Mouse (Mus musculus) erythroblast, embryonic 14.5 days (primary cell): ENCODE results near the gene St7.

Experiments used
- GATA1 ChIP-seq: IDR thresholded peaks from 2 replicates; pipeline ENCODE4 v1.6.1; 2012; ENCODE audit warnings: low read length, inconsistent platforms, mixed read lengths
- TAL1 ChIP-seq: IDR thresholded peaks from 3 replicates; pipeline ENCODE4 v1.6.1; 2012; ENCODE audit warnings: low read length, inconsistent platforms, mixed read lengths

DNA sequence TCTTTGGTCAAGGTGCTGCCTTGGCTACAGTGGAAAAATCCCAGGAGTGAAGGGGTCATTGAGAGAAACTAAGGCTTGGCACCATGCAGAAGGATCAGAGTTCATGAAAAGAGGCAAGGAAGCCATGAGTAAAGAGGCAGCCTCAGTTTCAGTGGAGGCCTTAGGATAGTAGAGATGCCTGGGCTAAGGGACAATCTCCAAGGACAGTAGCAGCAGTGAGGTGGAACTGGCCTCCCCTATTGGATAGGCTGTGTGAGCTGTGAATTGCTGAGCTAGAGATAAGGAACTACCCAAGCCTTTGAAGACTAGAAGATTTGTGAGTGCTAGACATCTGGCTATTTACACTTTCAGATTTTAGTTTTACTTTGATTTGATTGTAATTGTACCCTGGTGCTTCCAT lies 278.7 kb downstream of the St7 start:
- TF ChIP-seq TAL1 (no peak), GATA1 (no peak)
